Mouse (Mus musculus) macrophage (primary cell): ENCODE results near the gene Cfap100. TPM values are rescaled to one million over a fixed set of nuclear protein-coding genes. Genes with fewer than 3 reads are reported as not detected.

Source experiments
- H3K27ac ChIP-seq: fragments of 350-480 bp; formaldehyde crosslinking; 2 replicates; pipeline ENCODE4 v1.9.0; 2021
- H3K36me3 ChIP-seq: fragments of 350-480 bp; formaldehyde crosslinking; 2 replicates; pipeline ENCODE4 v1.9.0; 2021; ENCODE audit errors: inconsistent target
- H3K4me3 ChIP-seq: fragments of 350-480 bp; formaldehyde crosslinking; 2 replicates; pipeline ENCODE4 v1.9.0; 2021; ENCODE audit errors: inconsistent target
- H3K79me2 ChIP-seq: fragments of 350-480 bp; formaldehyde crosslinking; 2 replicates; pipeline ENCODE4 v1.9.0; 2021; ENCODE audit errors: inconsistent target
- WGBS: methylation state at CpG from one replicate; pipeline ENCODE4 v1.1.7; 2026; ENCODE audit warnings: inconsistent platforms; ENCODE audit not compliant: missing documents; 5-methylcytosine and 5-hydroxymethylcytosine counted together
- polyA plus RNA-seq: library from polyadenylated mRNA; stranded (reverse); fragments of 250-400 nt; gene quantifications from 3 replicates; pipeline ENCODE4 v1.2.4, GENCODE M21; 2018; ENCODE audit warnings: inconsistent platforms

Gene Cfap100
- polyA plus RNA-seq, 1 experiment from 2014 or later = not detected

- 90% methylated on average over 10 of the region's 10 CpGs for WGBS
- no peak overlapping the region for H3K27ac ChIP-seq
- no peaks in the 10 kb centered on the region for H3K36me3 ChIP-seq
- H3K4me3 ChIP-seq = no peak overlapping the region
- no peaks in the 10 kb centered on the region for H3K79me2 ChIP-seq
These were observed 7.8 kb upstream of the Cfap100 start for GRCm38 (mm10) chr6:90436192-90436907.

DNA sequence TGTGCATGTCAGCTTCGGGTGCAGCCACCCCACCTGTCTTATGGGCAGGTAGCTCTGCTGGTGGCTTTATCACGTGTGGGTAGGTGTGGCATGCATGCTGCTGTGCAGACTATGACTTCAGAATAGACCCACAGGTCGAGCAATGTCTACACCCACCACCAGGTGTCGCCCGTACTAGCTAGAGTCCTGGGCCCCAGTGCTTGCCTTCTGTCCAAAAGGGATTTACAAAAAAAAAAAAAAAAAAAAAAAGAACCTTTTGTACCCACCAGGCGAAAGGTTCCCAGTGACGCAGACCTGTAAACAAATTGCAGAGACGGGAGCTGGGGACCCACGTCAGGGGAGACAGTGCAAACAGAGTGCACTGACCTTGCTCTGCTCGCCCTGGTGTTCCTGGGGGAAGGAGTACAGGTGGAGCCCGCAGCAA lies 6.6 kb upstream of the Cfap100 start:
- no peak overlapping the region for H3K27ac ChIP-seq
- H3K36me3 ChIP-seq = no peaks in the 10 kb centered on the region
- H3K4me3 ChIP-seq = no peak overlapping the region
- 26% methylated on average over 11 of the region's 11 CpGs for WGBS
- H3K79me2 ChIP-seq = no peaks in the 10 kb centered on the region

- Histone ChIP-seq H3K36me3 (no peaks in the 10 kb centered on the region), H3K27ac (no peak overlapping the region), H3K4me3 (no peak overlapping the region), H3K79me2 (no peaks in the 10 kb centered on the region)
- 82% methylated on average over 3 of the region's 3 CpGs for WGBS
These were observed 6.1 kb upstream of the Cfap100 start for GRCm38 (mm10) chr6:90434687-90435086.

DNA sequence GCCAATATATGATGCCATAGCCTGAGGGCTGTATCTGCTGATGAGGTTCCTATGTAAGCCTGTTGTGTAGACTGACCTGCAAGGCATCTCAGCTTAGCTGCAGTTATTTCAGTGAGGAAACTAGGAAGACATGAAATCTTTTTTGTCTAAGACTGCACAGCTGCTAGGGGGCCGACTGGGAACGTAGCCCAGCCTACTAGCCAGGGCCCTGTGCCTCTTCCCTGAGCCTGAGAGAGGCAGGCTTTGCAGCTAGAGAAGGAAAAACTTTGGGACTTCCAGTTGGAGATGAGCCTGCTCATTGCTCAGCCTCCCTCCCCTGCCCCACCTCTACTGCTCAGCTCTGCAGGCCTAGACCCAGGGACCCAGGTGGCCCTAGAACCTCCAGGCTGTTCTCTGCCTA lies 2.9 kb upstream of the Cfap100 start:
- no peak overlapping the region for H3K27ac ChIP-seq
- H3K4me3 ChIP-seq = no peak overlapping the region
- 87% methylated on average over 2 of the region's 2 CpGs for WGBS
- H3K36me3 ChIP-seq = no peaks in the 10 kb centered on the region
- H3K79me2 ChIP-seq = no peaks in the 10 kb centered on the region

DNA sequence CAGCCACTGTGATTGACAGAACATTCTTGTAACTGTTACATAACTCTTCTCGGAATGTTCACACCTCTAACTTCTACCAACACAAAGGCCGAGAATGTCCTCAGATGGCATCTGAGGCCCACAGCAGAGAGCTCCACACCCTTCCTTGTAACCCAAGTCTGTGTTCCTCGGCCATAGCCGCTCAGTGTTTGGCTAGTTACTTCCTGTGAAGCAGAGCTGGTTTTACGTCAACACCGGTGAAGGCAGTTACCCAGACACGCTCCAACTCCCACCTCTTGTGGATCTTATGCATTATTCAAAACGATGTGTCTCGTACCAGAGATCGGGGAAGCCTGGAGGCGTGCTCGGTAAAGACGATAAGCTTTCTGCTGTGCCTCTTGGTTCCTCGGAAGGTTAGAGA lies 1.3 kb upstream of the Cfap100 start:
- 89% methylated on average over 14 of the region's 14 CpGs for WGBS

DNA sequence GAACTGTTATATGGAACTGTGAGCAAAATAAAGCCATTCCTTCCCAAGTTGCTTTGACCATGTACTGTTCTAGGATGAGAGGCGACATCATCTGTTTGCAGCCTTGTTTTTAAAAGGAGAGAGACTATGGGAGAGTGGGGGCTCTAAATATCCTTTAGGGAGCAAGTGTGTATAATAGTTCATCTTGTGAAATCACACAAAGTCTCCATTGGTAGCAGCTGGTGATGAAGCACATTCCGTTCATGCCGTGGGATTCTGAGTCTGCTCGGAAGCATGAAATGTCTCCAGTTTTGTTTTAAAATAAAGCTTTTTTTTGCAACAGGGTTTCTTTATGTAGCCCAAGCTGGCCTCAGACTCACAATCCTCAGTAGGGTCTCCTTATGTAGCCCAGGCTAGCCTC lies 2.6 kb downstream of the Cfap100 start:
- Histone ChIP-seq H3K27ac (no peak overlapping the region), H3K36me3 (no peaks in the 10 kb centered on the region), H3K79me2 (no peaks in the 10 kb centered on the region), H3K4me3 (no peak overlapping the region)
- WGBS = 96% methylated on average over 4 of the region's 4 CpGs

More for the DNA sequence above, 1.3 kb upstream of the Cfap100 start:
- Histone ChIP-seq H3K79me2 (no peaks in the 10 kb centered on the region), H3K27ac (no peak overlapping the region), H3K36me3 (no peaks in the 10 kb centered on the region), H3K4me3 (no peak overlapping the region)

DNA sequence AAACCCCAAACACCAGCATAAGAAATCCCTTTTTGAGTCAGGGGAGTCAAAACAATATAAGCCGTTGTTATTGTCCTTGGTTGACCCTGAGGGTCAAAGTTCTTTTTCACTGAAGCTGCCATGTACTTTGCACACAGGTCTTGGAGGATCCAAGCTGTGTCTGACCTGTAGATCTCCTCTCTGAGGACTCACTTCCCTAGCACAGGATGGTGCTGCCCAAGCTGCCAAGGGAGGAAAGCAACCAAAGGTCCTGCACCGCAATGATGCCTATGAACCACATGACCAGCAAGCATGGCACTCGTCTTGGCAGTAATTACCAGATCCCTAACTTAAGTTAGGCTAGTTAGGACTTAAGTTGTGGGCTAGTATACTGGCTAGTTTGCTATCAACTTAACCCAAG lies 3.2 kb downstream of the Cfap100 start:
- Histone ChIP-seq H3K4me3 (no peak overlapping the region), H3K36me3 (no peaks in the 10 kb centered on the region), H3K79me2 (no peaks in the 10 kb centered on the region), H3K27ac (no peak overlapping the region)
- 96% methylated on average over 3 of the region's 3 CpGs for WGBS

DNA sequence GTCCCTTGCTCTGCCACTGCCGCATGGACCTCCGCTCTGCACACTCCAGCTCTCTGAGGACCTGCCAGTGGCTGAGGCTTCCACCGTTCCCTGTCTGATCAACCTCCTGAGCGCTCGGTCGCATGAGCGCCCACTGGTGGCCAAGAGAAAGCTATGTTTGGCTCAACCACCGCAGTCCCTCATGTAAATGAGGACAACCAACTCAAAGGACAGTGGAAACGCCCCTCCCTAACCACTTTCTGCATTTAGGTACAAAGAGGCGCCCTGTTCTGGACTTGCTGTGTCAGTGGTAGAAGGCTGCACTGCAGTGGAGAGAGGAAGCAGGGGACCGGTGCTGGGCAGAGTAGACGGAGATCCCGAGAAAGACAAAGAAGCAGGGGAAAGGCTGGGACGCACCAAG lies 6.0 kb downstream of the Cfap100 start:
- Histone ChIP-seq H3K36me3 (no peaks in the 10 kb centered on the region), H3K27ac (no peak overlapping the region), H3K79me2 (no peaks in the 10 kb centered on the region), H3K4me3 (no peak overlapping the region)
- 15% methylated on average over 14 of the region's 14 CpGs for WGBS

GRCm38 (mm10) chr6:90411926-90412325 lies 16.7 kb downstream of the Cfap100 start:
- Histone ChIP-seq H3K79me2 (no peaks in the 10 kb centered on the region), H3K36me3 (no peaks in the 10 kb centered on the region), H3K27ac (no peak overlapping the region), H3K4me3 (no peak overlapping the region)
- 84% methylated on average over 7 of the region's 7 CpGs for WGBS

- Histone ChIP-seq H3K36me3 (no peaks in the 10 kb centered on the region), H3K4me3 (no peak overlapping the region), H3K79me2 (no peaks in the 10 kb centered on the region), H3K27ac (no peak overlapping the region)
- WGBS = 93% methylated on average over 1 of the region's 1 CpGs
These were observed 17.6 kb downstream of the Cfap100 start for GRCm38 (mm10) chr6:90410972-90411371.

DNA sequence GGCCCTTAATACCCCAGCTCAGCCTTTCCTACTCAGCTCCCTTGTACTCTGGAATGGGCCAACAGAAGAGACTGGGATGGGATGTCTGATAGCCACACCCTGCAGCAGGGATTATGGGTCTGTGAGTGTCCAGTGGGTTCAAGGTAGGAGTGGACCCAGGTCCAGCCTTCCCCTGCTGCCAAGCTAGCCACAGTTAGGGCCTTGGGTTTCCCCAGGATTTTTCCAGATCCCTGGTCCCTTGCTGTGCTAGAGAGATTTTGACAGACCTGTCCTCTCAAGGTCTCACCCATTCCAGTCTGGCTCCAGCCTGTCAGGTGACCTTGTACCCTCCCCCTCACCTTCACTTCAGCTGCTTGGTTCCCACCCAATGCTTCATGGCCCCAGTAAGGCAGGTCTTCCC lies 20.0 kb downstream of the Cfap100 start:
- Histone ChIP-seq H3K27ac (no peak overlapping the region), H3K36me3 (peaks cover 12% of the 10 kb centered on the region; the same call in 1 of the 2 replicates), H3K79me2 (no peaks in the 10 kb centered on the region), H3K4me3 (no peak overlapping the region)

GRCm38 (mm10) chr6:90397291-90397690 lies 31.3 kb downstream of the Cfap100 start:
- WGBS = 98% methylated on average over 3 of the region's 3 CpGs
- Histone ChIP-seq H3K36me3 (peaks cover 48% of the 10 kb centered on the region), H3K4me3 (no peak overlapping the region), H3K27ac (no peak overlapping the region), H3K79me2 (no peaks in the 10 kb centered on the region)

- Histone ChIP-seq H3K36me3 (peaks cover 46% of the 10 kb centered on the region), H3K4me3 (no peak overlapping the region), H3K27ac (no peak overlapping the region), H3K79me2 (no peaks in the 10 kb centered on the region)
- 94% methylated on average over 2 of the region's 2 CpGs for WGBS
These were observed 32.8 kb downstream of the Cfap100 start for GRCm38 (mm10) chr6:90395751-90396150.

DNA sequence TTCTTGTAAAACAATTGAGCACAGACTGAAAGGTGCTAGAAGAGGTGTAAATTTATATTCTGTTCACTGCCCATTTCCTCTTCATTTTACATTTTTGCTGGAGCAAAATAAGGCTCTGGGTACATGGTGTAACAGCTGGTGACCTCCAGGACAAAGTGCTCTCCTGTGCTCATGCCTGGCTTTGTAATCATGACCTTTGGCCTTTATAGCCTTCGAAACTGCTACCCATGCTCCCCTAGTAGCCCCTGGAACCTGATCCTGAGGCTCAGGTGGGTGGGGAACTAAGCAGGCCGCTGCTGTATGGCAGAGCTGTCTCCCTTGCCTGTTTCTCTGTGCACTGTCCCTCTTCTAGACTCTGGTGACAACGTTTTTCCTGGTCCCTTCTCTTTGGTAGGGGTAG lies 34.6 kb downstream of the Cfap100 start:
- peaks cover 41% of the 10 kb centered on the region for H3K36me3 ChIP-seq
- H3K79me2 ChIP-seq = no peaks in the 10 kb centered on the region
- 88% methylated on average over 3 of the region's 3 CpGs for WGBS
- H3K4me3 ChIP-seq = no peak overlapping the region
- H3K27ac ChIP-seq = no peak overlapping the region

DNA sequence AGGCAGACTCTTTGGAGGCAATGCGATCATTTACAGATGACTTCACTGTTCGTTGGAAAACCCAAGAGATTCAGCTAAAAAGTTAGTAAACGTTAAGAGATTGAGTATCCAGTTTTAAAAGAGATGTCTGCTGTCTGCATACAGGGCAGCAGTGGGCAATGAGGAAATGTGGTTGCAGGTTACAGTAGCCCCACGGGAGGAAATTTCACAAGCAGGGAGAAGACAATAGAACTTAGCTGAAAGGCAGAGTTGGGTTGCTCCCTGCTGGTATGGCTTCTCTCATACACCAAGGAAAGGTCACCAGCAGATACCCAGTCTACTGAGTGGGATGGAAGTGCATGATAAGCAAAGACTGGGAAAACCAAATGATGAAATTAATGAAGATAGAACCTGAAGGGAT lies 38.0 kb downstream of the Cfap100 start:
- peaks cover 54% of the 10 kb centered on the region for H3K36me3 ChIP-seq
- no peaks in the 10 kb centered on the region for H3K79me2 ChIP-seq
- WGBS = 69% methylated on average over 4 of the region's 4 CpGs
- H3K4me3 ChIP-seq = no peak overlapping the region
- no peak overlapping the region for H3K27ac ChIP-seq

DNA sequence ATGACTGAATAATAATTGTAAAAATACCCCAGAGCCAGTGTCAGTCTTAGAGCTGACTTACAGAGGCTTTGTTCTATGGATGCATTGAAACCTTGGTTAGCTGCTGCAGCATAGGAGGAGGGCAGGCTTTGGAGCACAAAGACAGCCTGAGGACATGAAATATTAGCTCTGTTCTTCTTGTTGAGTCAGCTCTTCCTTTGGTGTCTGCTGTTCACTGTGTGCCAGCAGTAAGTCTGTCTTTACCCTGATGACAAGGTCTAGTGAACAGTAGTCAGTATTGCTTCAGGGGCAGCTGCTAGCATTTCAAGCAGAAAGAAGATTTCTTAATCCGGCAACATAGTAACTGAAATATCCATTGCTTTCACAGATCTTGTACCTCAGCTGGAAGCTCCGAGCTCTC lies 47.1 kb downstream of the Cfap100 start:
- Histone ChIP-seq H3K27ac (no peak overlapping the region), H3K4me3 (no peak overlapping the region), H3K79me2 (no peaks in the 10 kb centered on the region), H3K36me3 (peaks cover 74% of the 10 kb centered on the region)
- WGBS = 93% methylated on average over 2 of the region's 2 CpGs
